Mouse (Mus musculus) heart, postnatal 36 days (tissue): Measurements from ENCODE around the gene Crygd. TPM values are rescaled to one million over a fixed set of nuclear protein-coding genes. Genes with fewer than 3 reads are reported as not detected.

Experiments used
- DNase-seq, 2 experiments: peaks; one replicate each; pipeline ENCODE4 v3.0.0; 2021 to 2022
- intact Hi-C: fragments of 180-260 bp; cut with DNase I; formaldehyde crosslinking; loops from one replicate; pipeline ENCODE4 v1.15.1; 2025
- total RNA-seq, 2 experiments: library from RNA; stranded (reverse); gene quantifications; 2 replicates each; pipeline ENCODE4 v1.2.3; 2021

The Crygd gene
- total RNA-seq, 2 experiments from 2014 or later, result not detected

- peak; percentile 3 to 15 for DNase-seq
- intact Hi-C loops, result loop anchor here (2.0 kb wide), 1 partner anchor 132 kb away; no protein-coding TSS in a partner anchor
Observed at GRCm38 (mm10) chr1:65046401-65047109, 16.7 kb downstream of the Crygd start.

- intact Hi-C loops, result no loop called here
- no peak for DNase-seq
Observed at GRCm38 (mm10) chr1:65043433-65043832, 19.8 kb downstream of the Crygd start.

GRCm38 (mm10) chr1:65041837-65042236 lies 21.4 kb downstream of the Crygd start:
- DNase-seq, result no peak
- intact Hi-C loops, result no loop called here

GRCm38 (mm10) chr1:65040806-65041205 lies 22.4 kb downstream of the Crygd start:
- no peak for DNase-seq
- intact Hi-C loops, result no loop called here

DNA sequence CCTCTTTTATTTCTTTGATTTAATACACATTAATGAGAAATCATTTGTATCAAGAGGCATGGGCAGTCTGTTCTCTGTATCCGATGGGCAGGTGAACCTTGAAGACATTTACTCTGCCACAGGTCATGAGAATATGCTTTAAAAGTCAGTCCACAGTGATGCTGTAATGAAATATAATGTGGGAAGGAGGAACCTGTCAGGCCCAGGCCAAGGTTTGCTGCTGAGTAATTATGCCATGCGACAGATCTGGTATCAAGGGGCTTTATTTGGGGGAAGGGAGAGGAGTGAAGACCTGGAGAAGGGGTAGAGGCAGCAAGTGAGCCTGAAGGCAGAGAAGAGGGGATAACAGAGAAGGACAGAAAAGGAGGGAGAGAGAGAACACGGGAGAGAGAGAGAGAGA lies 23.6 kb downstream of the Crygd start:
- no peak for DNase-seq
- intact Hi-C loops, result no loop called here

DNA sequence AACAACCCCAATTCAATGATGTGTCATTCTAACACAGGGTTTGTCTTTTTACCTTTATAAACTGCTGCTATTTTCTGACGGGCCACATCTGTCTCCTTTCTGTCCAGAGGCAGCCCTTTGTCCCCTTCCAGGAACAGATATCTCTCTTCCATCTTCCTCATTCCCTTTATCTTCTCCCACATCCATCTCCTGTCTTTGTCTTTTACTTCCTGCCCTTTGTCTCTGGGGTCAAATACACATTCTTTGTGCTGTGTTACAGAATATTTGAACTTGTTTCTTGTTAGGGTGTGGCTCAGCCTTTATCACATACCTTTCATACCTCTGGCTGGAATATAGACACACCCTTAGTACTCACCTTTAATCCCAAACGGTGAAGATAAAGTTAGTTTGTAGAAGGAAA lies 25.7 kb downstream of the Crygd start:
- intact Hi-C loops, result no loop called here
- no peak for DNase-seq

DNA sequence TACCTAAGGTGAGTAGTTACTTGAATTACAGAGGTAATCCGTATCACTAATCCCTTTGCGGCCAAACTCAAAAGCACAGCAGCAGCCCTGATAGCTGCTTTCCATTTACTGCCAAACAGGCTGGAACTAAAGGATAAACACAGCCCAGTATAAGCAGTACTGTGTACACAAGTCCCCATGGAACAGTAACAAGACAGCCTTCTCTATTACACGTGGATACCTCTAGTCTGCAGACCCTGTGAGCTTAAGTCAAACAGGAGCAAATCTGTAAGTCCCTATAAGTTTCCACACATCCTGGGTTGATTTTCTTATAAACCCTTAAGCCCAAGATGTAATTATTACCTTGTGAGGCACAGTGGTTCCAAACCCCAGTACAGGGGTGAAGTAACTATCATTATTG lies 27.7 kb downstream of the Crygd start:
- no peak for DNase-seq
- intact Hi-C loops, result no loop called here

GRCm38 (mm10) chr1:65032641-65033040 lies 30.6 kb downstream of the Crygd start, which contains the start of gene Akr1cl:
Gene Akr1cl (minus strand): TSS chr1:65032759.
- intact Hi-C loops, result no loop called here

DNA sequence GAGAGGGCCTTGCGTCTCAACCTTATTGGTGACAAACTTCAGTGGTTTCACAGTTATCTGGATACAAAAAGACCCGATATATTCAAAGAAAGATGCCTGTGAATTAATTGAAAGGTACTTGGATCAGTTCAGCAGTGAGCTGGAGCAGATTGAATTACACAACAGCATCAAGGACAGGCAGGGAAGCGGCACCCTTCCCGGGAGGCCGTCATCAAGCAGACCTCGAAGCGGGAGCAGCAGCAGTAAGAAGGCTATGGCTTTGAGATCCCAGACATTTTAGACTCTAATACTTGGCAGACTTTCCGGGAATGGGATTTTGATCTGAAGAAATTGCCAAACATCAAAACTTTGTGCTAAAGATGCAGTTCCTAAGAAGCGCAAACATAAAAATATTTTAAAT lies 35.0 kb downstream of the Crygd start:
- no peak for DNase-seq
- intact Hi-C loops, result no loop called here

More at GRCm38 (mm10) chr1:65032641-65033040, 30.6 kb downstream of the Crygd start, which contains the start of gene Akr1cl:
- DNase-seq, result no peak

- intact Hi-C loops, result loop anchor here (5.0 kb wide), 3 partner anchors 95 to 395 kb away; partner anchors contain the start of gene Mettl21a
- no peak for DNase-seq
Observed at GRCm38 (mm10) chr1:65012726-65013125, 50.5 kb downstream of the Crygd start.

Other genes with a start within 250 kb of the Crygd start
- 1 to 10 TPM; 7.5 to 8.6 TPM for gene Plekhm3, start 106.6 kb downstream of the Crygd start, total RNA-seq
- gene Akr1cl, start 30.7 kb downstream of the Crygd start, total RNA-seq, result not detected
- not detected for gene Cryge, start 12.3 kb downstream of the Crygd start, total RNA-seq
- gene Crygc, start 10.2 kb upstream of the Crygd start, total RNA-seq, result not detected
- gene Crygb, start 18.8 kb upstream of the Crygd start, total RNA-seq, result not detected
- gene Cryga, start 39.9 kb upstream of the Crygd start, total RNA-seq, result not detected
- gene Gm28845, start 56.1 kb upstream of the Crygd start, total RNA-seq, result not detected
- gene D630023F18Rik, start 59.8 kb upstream of the Crygd start, total RNA-seq, result not detected
- 100 to 1,000 TPM in 1 of 2 experiments, 10 to 100 TPM in 1; 88.6 to 114 TPM for gene Idh1, start 123.0 kb upstream of the Crygd start, total RNA-seq
- gene Pikfyve, start 123.2 kb upstream of the Crygd start, total RNA-seq, result 10 to 100 TPM; 11.4 to 12.4 TPM
- not detected for gene Pth2r, start 218.6 kb upstream of the Crygd start, total RNA-seq